ENCODE assay signal across 18 mouse cellular contexts in the genomic region with DNA sequence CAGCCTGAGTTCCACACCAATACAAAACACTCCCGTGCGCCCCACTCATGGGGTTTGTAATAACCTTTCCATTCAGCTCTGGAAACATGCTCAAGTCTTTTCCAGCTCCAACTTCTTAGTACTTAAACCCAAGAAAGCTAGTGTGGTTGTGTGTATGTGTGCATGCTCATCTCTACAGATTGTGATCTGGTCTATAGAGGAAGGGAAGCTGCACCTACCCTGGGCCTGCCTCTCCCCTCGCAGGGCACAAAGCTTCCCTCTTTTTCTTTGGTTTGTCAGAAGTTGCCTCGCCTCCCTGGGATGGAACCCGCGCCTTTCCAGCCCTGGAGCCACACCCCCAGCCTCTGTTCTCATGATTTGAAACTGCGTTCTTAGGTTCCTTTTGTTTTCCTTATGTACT. TPM values are rescaled to one million over a fixed set of nuclear protein-coding genes. Genes with fewer than 3 reads are reported as not detected.
DNase-seq lines count a peak whose midpoint lies in the region; ATAC-seq lines count a peak whose summit lies in the region.
"Had no signal": no experiment of that assay in that cellular context is flagged by ENCODE, and none has a peak within 500 bp of the region (broad histone marks: within the 10 kb centered on the region; RNA-seq: fewer than 3 reads in every experiment).

No protein-coding gene starts in this region.

- H3K4me3 ChIP-seq in heart, embryonic 12.5 days = no peak overlapping the region
- no peak overlapping the region for H3K4me3 ChIP-seq in limb, embryonic 10.5 days
- no peak overlapping the region for H3K4me3 ChIP-seq in forebrain, embryonic 11.5 days (ENCODE audit: low read depth, low read length)
- H3K4me3 ChIP-seq: embryonic facial prominence, embryonic 12.5 days; forebrain, embryonic 12.5 days had no signal

- ATAC-seq in heart, embryonic 12.5 days (ENCODE audit: insufficient number of reproducible peaks, low FRiP score) = no peak
- 0 out of 2 replicates have a peak, but pooled peaks have one; percentile 20 for ATAC-seq in common myeloid progenitor, adult 5-6 weeks (replicated peaks; ENCODE audit: low read depth, poor library complexity, severe bottlenecking)
- no peak for ATAC-seq in forebrain, embryonic 11.5 days (replicated peaks; ENCODE audit: low FRiP score)
- ATAC-seq: activated CD4-positive, CD25-positive, alpha-beta regulatory T cell, adult 4 months; Patski had no signal

- H3K27ac ChIP-seq in heart, embryonic 12.5 days (ENCODE audit: poor library complexity, severe bottlenecking) = no peak overlapping the region
- H3K27ac ChIP-seq in limb, embryonic 10.5 days = 0 out of 2 replicates have a peak overlapping the region, but pooled peaks have one; percentile 14
- H3K27ac ChIP-seq in forebrain, embryonic 11.5 days (ENCODE audit: low read depth, low read length) = no peak overlapping the region
- H3K27ac ChIP-seq: embryonic facial prominence, embryonic 12.5 days; forebrain, embryonic 12.5 days had no signal

- no peak overlapping the region for H3K4me2 ChIP-seq in heart, embryonic 12.5 days
- no peak overlapping the region for H3K4me2 ChIP-seq in forebrain, embryonic 11.5 days (ENCODE audit: low read depth, low read length, severe bottlenecking)
- H3K4me2 ChIP-seq: embryonic facial prominence, embryonic 12.5 days; forebrain, embryonic 12.5 days had no signal

- DNase-seq in heart, adult 11 months = peak; percentile 80
- peak; percentile 12 for DNase-seq in R1 (ENCODE audit: low read depth, low spot score)
- no peak for DNase-seq in limb, embryonic 10.5 days (ENCODE audit: low spot score)
- DNase-seq in forebrain, embryonic 11.5 days (ENCODE audit: low spot score) = no peak
- no peak for DNase-seq in left cerebral cortex, postnatal 10 days (ENCODE audit: extremely low spot score in 1 of 2, low spot score in 2 of 2)
- DNase-seq in adipocyte (ENCODE audit: low spot score) = no peak
- DNase-seq: adrenal gland, adult 2 months; adrenal gland, postnatal 10 days; adrenal gland, postnatal 25 days; cerebellum, adult 11 months; cerebellum, adult 8-10 months; cerebellum, postnatal 25 days had no signal

- H3K27me3 ChIP-seq in heart, embryonic 12.5 days (replicated peaks) = no peaks in the 10 kb centered on the region
- peaks cover 29% of the 10 kb centered on the region for H3K27me3 ChIP-seq in limb, embryonic 10.5 days (ENCODE audit: low read depth, poor library complexity, severe bottlenecking)
- peaks cover 10% of the 10 kb centered on the region for H3K27me3 ChIP-seq in forebrain, embryonic 11.5 days (ENCODE audit: control insufficient read depth, insufficient read depth, low read length)
- H3K27me3 ChIP-seq: embryonic facial prominence, embryonic 12.5 days; Patski had no signal

- no peaks in the 10 kb centered on the region for H3K9me3 ChIP-seq in heart, embryonic 12.5 days (replicated peaks)
- no peaks in the 10 kb centered on the region for H3K9me3 ChIP-seq in limb, embryonic 10.5 days (replicated peaks)
- no peaks in the 10 kb centered on the region for H3K9me3 ChIP-seq in forebrain, embryonic 11.5 days (ENCODE audit: control insufficient read depth, low read length)
- H3K9me3 ChIP-seq: embryonic facial prominence, embryonic 12.5 days; forebrain, embryonic 12.5 days had no signal

- 0 out of 2 replicates have a peak, but pooled peaks cover 7% of the 10 kb centered on the region for H3K36me3 ChIP-seq in heart, embryonic 12.5 days
- H3K36me3 ChIP-seq in limb, embryonic 10.5 days = no peaks in the 10 kb centered on the region
- no peaks in the 10 kb centered on the region for H3K36me3 ChIP-seq in forebrain, embryonic 11.5 days (ENCODE audit: control insufficient read depth, insufficient read depth, low read length)
- H3K36me3 ChIP-seq: embryonic facial prominence, embryonic 12.5 days; forebrain, embryonic 12.5 days had no signal

- 48% methylated on average over 7 of the region's 7 CpGs for WGBS in heart, embryonic 12.5 days
- 41% methylated on average over 7 of the region's 7 CpGs for WGBS in limb, embryonic 10.5 days
- WGBS in forebrain, embryonic 11.5 days = 16% methylated on average over 7 of the region's 7 CpGs

- H3K9ac ChIP-seq in heart, embryonic 12.5 days = no peak overlapping the region
- no peak overlapping the region for H3K9ac ChIP-seq in forebrain, embryonic 11.5 days (ENCODE audit: low read length)
- H3K9ac ChIP-seq: embryonic facial prominence, embryonic 12.5 days; forebrain, embryonic 12.5 days had no signal

- intact Hi-C loops in left cerebral cortex, postnatal 10 days (cut with DNase I) = loop anchor here (10.0 kb wide), 2 partner anchors 965 to 1265 kb away; no protein-coding TSS in a partner anchor

- peaks cover 17% of the 10 kb centered on the region for H3K4me1 ChIP-seq in heart, embryonic 12.5 days (replicated peaks)
- peaks cover 51% of the 10 kb centered on the region for H3K4me1 ChIP-seq in limb, embryonic 10.5 days
- peaks cover 4% of the 10 kb centered on the region; the same call in 1 of the 2 replicates for H3K4me1 ChIP-seq in forebrain, embryonic 11.5 days (replicated peaks; ENCODE audit: control insufficient read depth, insufficient read depth, low read length)

RNA-seq across cellular contexts. Expression of a gene that starts 53.9 kb away (rescaled TPM):
- polyA plus RNA-seq in heart, embryonic 12.5 days (2016; fragmentation: Nextera tagmentation; extraction: Ambion mirVana) = 33.6 and 34.6 TPM in 2 replicates
- 24.4 and 25.3 TPM in 2 replicates for total RNA-seq in common myeloid progenitor, adult 5-6 weeks (2017)
- polyA plus RNA-seq in limb, embryonic 10.5 days (2016; fragmentation: Nextera tagmentation; extraction: Ambion mirVana) = 76.8 and 92.2 TPM in 2 replicates
- polyA plus RNA-seq in forebrain, embryonic 11.5 days (2014; fragmentation: Nextera tagmentation; extraction: Ambion mirVana) = 103 and 112 TPM in 2 replicates
- 100 to 1,000 TPM; 166 to 168 TPM for total RNA-seq in left cerebral cortex, postnatal 10 days (2021)

RNA-seq across cellular contexts. Expression of a gene that starts 54.3 kb away (rescaled TPM):
- 150 and 168 TPM in 2 replicates for polyA plus RNA-seq in heart, embryonic 12.5 days (2016; fragmentation: Nextera tagmentation; extraction: Ambion mirVana)
- 201 and 337 TPM in 2 replicates for total RNA-seq in common myeloid progenitor, adult 5-6 weeks (2017)
- polyA plus RNA-seq in limb, embryonic 10.5 days (2016; fragmentation: Nextera tagmentation; extraction: Ambion mirVana) = 412 and 434 TPM in 2 replicates
- 328 and 341 TPM in 2 replicates for polyA plus RNA-seq in forebrain, embryonic 11.5 days (2014; fragmentation: Nextera tagmentation; extraction: Ambion mirVana)
- 10 to 100 TPM; 60.1 to 66.0 TPM for total RNA-seq in left cerebral cortex, postnatal 10 days (2021)

Comparison
In these comparisons a context has a peak if more than half of its experiments do, and no peak if none do; other contexts are left out.
1. DNase-seq: peak in heart, adult 11 months (single experiment) and R1 (single experiment); none in limb, embryonic 10.5 days (single experiment), forebrain, embryonic 11.5 days (single experiment), left cerebral cortex, postnatal 10 days (0 of 2) and adipocyte (single experiment).